Mouse (Mus musculus): ENCODE measurements at regions not wholly inside any gene's neighbourhood (a gene's known extent, or its start where the extent isn't known, plus 50 kb on each side); places are given as distances from the start of the nearest gene placed in this dataset.
A peak's percentile ranks its signal among the peaks of the same experiment; 100 is the strongest.

- DNase-seq: no peak
Observed at GRCm38 (mm10) chr14:68022925-68023324, 1271.2 kb downstream of the Synb start.

DNA sequence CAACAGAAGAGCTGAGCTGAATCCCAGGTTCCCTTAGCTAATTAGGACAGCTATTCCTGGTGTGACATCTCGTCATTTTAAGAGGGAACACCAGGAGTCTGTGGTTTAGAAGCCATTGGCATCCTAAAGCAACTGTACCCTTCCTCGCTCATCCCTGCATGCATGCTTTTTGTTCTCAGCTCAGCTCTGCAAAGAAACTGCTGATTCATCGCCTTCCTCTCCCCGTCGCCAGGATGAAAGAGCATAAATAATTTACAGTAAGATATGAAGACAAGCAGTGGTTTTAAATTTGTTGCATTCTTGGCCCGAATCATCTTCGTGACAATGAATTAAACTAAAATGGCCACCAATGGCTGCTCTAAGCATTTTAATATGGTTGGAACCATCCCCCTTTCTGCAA, 1272.9 kb downstream of the Synb start:
- DNase-seq: no peak

- no peak for DNase-seq
Observed at GRCm38 (mm10) chr14:68020769-68021168, 1273.3 kb downstream of the Synb start.

DNA sequence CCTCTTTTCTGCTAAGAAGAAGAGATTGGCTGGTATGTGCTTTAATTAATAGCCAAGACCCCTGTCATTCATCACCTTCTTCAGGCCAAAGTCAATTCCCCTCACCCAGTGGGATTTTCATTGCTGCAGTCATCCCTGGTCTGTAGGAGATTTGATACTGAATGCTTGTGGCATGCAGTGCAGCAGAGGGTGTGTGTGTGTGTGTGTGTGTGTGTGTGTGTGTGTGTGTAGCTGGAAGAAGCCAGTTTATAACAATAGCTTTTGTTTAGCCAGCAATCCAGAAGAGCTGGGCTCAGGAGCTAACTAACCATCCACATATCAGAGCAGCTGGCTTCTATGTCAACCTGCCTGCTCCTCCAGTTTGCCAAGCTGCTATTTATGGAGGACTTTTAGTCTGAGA, 1275.4 kb downstream of the Synb start:
- no peak for DNase-seq

DNA sequence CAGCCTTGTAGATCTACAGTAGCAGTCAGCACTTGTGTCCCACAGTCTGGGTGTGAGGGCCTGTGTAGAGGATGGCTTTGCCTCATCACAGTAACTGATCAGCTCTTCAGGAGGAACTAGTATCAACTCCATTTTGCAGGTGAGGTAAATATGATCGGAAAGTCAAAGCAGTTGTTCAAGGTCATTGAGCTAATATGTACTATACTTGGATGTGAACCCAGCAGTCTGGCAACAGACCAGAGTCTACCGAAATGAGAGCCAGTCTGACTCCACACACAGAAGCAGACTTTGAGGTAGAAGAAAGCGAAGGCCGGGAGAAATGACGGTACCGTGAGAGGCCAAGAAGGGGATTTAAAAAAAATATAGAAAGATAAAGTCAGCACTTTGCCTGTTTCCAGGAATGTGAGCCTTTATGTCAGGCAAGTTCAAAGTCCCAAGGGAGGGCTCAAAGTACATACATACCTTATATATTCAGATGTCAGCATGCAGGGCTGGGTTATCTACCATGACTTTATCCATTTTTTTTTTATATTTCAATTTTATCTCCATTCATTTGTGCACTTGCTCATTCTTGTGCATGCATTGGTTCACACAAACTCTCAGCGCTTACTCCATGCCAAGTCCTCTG, 1297.2 kb downstream of the Synb start:
- no peak for DNase-seq

DNA sequence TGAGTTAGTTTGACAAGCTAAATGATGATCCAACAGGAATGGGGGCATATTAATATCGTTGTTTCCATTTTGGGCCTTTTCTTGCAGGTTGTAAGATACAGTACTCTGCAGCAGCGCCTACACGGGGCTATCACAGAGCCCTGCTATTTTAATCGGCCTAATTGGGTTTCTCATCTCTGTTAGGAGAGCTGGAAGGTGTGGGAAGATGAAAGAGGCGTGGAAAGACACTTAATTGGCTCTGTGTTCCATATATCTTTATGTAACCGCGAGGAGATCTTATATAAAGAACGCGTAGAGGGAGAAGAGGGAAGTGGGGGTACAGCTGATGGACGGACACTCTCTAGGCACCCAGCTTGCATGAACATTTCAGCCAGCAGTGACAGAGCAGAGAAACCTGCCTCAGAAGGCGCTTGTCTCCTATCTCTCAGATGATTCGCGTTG, 1300.5 kb downstream of the Synb start:
- no peak for DNase-seq

DNA sequence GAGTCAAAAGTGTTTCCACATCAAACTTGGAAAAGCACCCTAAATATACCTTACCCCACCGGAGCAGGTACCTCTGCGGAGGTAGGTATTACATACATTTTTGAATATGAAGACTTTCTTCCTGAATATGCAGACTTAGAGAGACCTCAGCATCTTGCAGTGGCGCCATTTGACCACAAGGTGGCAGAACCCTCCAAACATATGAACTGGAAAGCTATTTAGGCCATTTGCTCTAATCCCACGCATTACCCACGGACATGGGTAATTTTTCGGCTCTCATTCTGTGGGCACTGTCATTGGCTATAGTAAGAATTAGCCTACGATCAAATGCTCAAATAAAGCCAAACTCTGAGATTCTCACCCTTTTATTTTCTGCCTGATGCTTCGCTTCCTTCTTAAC, 1301.0 kb downstream of the Synb start:
- DNase-seq: peak; percentile 72

DNA sequence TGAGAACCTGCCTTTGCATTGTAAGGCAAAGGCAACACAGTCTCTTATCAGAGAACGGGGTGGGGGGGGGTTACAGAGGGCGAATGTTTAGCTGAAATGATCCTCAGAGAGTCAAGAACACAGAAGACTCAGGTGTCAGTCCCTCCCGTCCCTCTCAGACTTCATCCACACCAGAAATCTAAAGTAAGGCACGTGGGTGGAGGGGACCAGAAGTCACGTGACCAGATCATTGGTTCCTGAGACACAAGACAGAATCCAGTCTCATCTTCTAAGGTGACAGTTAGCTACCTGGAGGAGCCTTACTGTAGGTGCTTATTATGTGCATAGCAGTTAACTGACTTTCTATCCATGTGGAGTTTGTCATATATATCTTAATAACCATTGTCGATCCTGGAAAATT, 1302.0 kb downstream of the Synb start:
- DNase-seq: no peak

- DNase-seq: no peak
Observed at GRCm38 (mm10) chr14:67990271-67990670, 1303.8 kb downstream of the Synb start.

All from thymus, postnatal 4 days (tissue).